Mouse (Mus musculus) MEL (cell line): ENCODE results near the gene Qrsl1. TPM values are rescaled to one million over a fixed set of nuclear protein-coding genes. Genes with fewer than 3 reads are reported as not detected.

ENCODE experiments used
- DNase-seq: peaks from one replicate; pipeline ENCODE4 v3.0.0; 2011; ENCODE audit warnings: low read depth, low spot score
- H3K27ac ChIP-seq: 2 replicates; pipeline ENCODE4 v1.5.1; 2012; ENCODE audit warnings: low read depth, mild to moderate bottlenecking, control low read depth, low read length, moderate library complexity; ENCODE audit not compliant: control insufficient read depth
- H3K27me3 ChIP-seq, 2 experiments: fragments of 150-350 bp in 1 of 2; sonication (generic) in 1 of 2; 2 replicates each; pipeline ENCODE4 v1.6.1; 2012; ENCODE audit warnings: low read length in 2 of 2, mild to moderate bottlenecking in 2 of 2, improper control_type of control experiment in 1 of 2, moderate library complexity in 1 of 2; ENCODE audit not compliant: insufficient read depth in 2 of 2, control insufficient read depth in 1 of 2
- H3K36me3 ChIP-seq, 2 experiments: 2 replicates each; pipeline ENCODE4 v1.6.1; 2012 to 2014; ENCODE audit warnings: low read length in 2 of 2, improper control_type of control experiment in 1 of 2, inconsistent platforms in 1 of 2, mild to moderate bottlenecking in 1 of 2; ENCODE audit not compliant: insufficient read depth in 2 of 2, control insufficient read depth in 1 of 2
- H3K4me1 ChIP-seq, 2 experiments: fragments of 150-350 bp in 1 of 2; sonication (generic) in 1 of 2; 2 replicates each; pipeline ENCODE4 v1.6.1; 2012; ENCODE audit warnings: low read length in 2 of 2, improper control_type of control experiment in 1 of 2, mild to moderate bottlenecking in 1 of 2; ENCODE audit not compliant: insufficient read depth in 2 of 2, control insufficient read depth in 1 of 2
- H3K4me3 ChIP-seq, 2 experiments: fragments of 150-350 bp in 1 of 2; sonication (generic) in 1 of 2; 2 replicates each; pipeline ENCODE4 v1.5.1; 2012; ENCODE audit warnings: low read depth in 2 of 2, low read length in 2 of 2, mild to moderate bottlenecking in 2 of 2, moderate library complexity in 2 of 2, control low read depth in 1 of 2, improper control_type of control experiment in 1 of 2; ENCODE audit not compliant: control insufficient read depth in 1 of 2, insufficient read depth in 1 of 2
- H3K79me2 ChIP-seq: 2 replicates; pipeline ENCODE4 v1.6.1; 2012; ENCODE audit warnings: mild to moderate bottlenecking, low read length, moderate library complexity; ENCODE audit not compliant: control insufficient read depth, poor library complexity, insufficient read depth
- H3K9ac ChIP-seq: 2 replicates; pipeline ENCODE4 v1.6.1; 2012; ENCODE audit warnings: low read depth, mild to moderate bottlenecking, control low read depth, low read length, moderate library complexity; ENCODE audit not compliant: control insufficient read depth, poor library complexity, severe bottlenecking
- H3K9me3 ChIP-seq: fragments of 150-350 bp; sonication (generic); replicated peaks from 2 replicates; pipeline ENCODE4 v1.6.1; 2012; ENCODE audit warnings: mild to moderate bottlenecking, low read length, improper control_type of control experiment, moderate library complexity; ENCODE audit not compliant: insufficient read depth
- BHLHE40 ChIP-seq: IDR thresholded peaks from 2 replicates; pipeline ENCODE4 v1.6.1; 2012; ENCODE audit warnings: low read depth, mild to moderate bottlenecking, inconsistent platforms, low read length, improper control_type of control experiment, borderline replicate concordance
- CHD1 ChIP-seq: IDR thresholded peaks from 2 replicates; pipeline ENCODE4 v1.6.1; 2012; ENCODE audit warnings: low read depth, mild to moderate bottlenecking, inconsistent platforms, low read length, improper control_type of control experiment
- CHD2 ChIP-seq: IDR thresholded peaks from 2 replicates; pipeline ENCODE4 v1.6.1; 2011; ENCODE audit warnings: low read length, improper control_type of control experiment
- EP300 ChIP-seq, 2 experiments: IDR thresholded peaks; 2 replicates each; pipeline ENCODE4 v1.6.1; 2011; ENCODE audit warnings: improper control_type of control experiment in 2 of 2, low read length in 2 of 2, low read depth in 1 of 2, mild to moderate bottlenecking in 1 of 2
- ETS1 ChIP-seq: IDR thresholded peaks from 2 replicates; pipeline ENCODE4 v1.6.1; 2012; ENCODE audit warnings: low read depth, mild to moderate bottlenecking, inconsistent platforms, low read length, improper control_type of control experiment, moderate library complexity
- GABPA ChIP-seq: IDR thresholded peaks from 2 replicates; pipeline ENCODE4 v1.6.1; 2012; ENCODE audit warnings: low read depth, mild to moderate bottlenecking, inconsistent platforms, low read length, improper control_type of control experiment, moderate library complexity
- GATA1 ChIP-seq: IDR thresholded peaks from 2 replicates; pipeline ENCODE4 v1.6.1; 2011; ENCODE audit warnings: low read depth, low read length, improper control_type of control experiment
- HCFC1 ChIP-seq: IDR thresholded peaks from 2 replicates; pipeline ENCODE4 v1.6.1; 2012; ENCODE audit warnings: low read depth, mild to moderate bottlenecking, inconsistent platforms, low read length, improper control_type of control experiment, moderate library complexity
- JUND ChIP-seq: IDR thresholded peaks from 2 replicates; pipeline ENCODE4 v1.6.1; 2011; ENCODE audit warnings: low read depth, mild to moderate bottlenecking, improper control_type of control experiment, low read length
- MAFK ChIP-seq: IDR thresholded peaks from 2 replicates; pipeline ENCODE4 v1.6.1; 2011; ENCODE audit warnings: low read depth, mild to moderate bottlenecking, low read length, improper control_type of control experiment, borderline replicate concordance
- MAX ChIP-seq: IDR thresholded peaks from 2 replicates; pipeline ENCODE4 v1.6.1; 2011; ENCODE audit warnings: low read length, improper control_type of control experiment
- MEF2A ChIP-seq: IDR thresholded peaks from 2 replicates; pipeline ENCODE4 v1.6.1; 2014; ENCODE audit warnings: low read depth, mild to moderate bottlenecking, inconsistent platforms, low read length, improper control_type of control experiment; ENCODE audit not compliant: poor library complexity, insufficient replicate concordance, severe bottlenecking; ENCODE audit errors: extremely low read depth
- MXI1 ChIP-seq: IDR thresholded peaks from 2 replicates; pipeline ENCODE4 v1.6.1; 2011; ENCODE audit warnings: mild to moderate bottlenecking, low read depth, low read length, improper control_type of control experiment
- MYB ChIP-seq: IDR thresholded peaks from 2 replicates; pipeline ENCODE4 v1.6.1; 2011; ENCODE audit warnings: mild to moderate bottlenecking, low read depth, low read length, improper control_type of control experiment
- MYC ChIP-seq: IDR thresholded peaks from 2 replicates; pipeline ENCODE4 v1.6.1; 2011; ENCODE audit warnings: low read depth, mild to moderate bottlenecking, low read length, improper control_type of control experiment, moderate library complexity
- NRF1 ChIP-seq: IDR thresholded peaks from 2 replicates; pipeline ENCODE4 v1.6.1; 2014; ENCODE audit warnings: low read depth, mild to moderate bottlenecking, inconsistent platforms, low read length, improper control_type of control experiment, moderate library complexity; ENCODE audit not compliant: poor library complexity, insufficient read depth, severe bottlenecking
- RCOR1 ChIP-seq: IDR thresholded peaks from 2 replicates; pipeline ENCODE4 v1.6.1; 2012; ENCODE audit warnings: low read depth, mild to moderate bottlenecking, inconsistent platforms, low read length, improper control_type of control experiment
- SIN3A ChIP-seq: IDR thresholded peaks from 2 replicates; pipeline ENCODE4 v1.6.1; 2012; ENCODE audit warnings: low read length, improper control_type of control experiment, inconsistent platforms
- TAL1 ChIP-seq: IDR thresholded peaks from 2 replicates; pipeline ENCODE4 v1.6.1; 2012; ENCODE audit warnings: mild to moderate bottlenecking, inconsistent platforms, low read length, moderate library complexity, mixed read lengths
- UBTF ChIP-seq: IDR thresholded peaks from 2 replicates; pipeline ENCODE4 v1.6.1; 2012; ENCODE audit warnings: low read depth, mild to moderate bottlenecking, inconsistent platforms, low read length, improper control_type of control experiment, moderate library complexity, borderline replicate concordance; ENCODE audit not compliant: insufficient read depth
- USF1 ChIP-seq: IDR thresholded peaks from 2 replicates; pipeline ENCODE4 v1.6.1; 2014; ENCODE audit warnings: low read depth, mild to moderate bottlenecking, inconsistent platforms, low read length, improper control_type of control experiment, moderate library complexity
- ZC3H11A ChIP-seq: IDR thresholded peaks from 2 replicates; pipeline ENCODE4 v1.6.1; 2012; ENCODE audit warnings: low read depth, mild to moderate bottlenecking, inconsistent platforms, low read length, improper control_type of control experiment
- ZKSCAN1 ChIP-seq: IDR thresholded peaks from 2 replicates; pipeline ENCODE4 v1.6.1; 2012; ENCODE audit warnings: low read depth, mild to moderate bottlenecking, inconsistent platforms, low read length, improper control_type of control experiment, moderate library complexity
- ZMIZ1 ChIP-seq: IDR thresholded peaks from 2 replicates; pipeline ENCODE4 v1.6.1; 2012; ENCODE audit warnings: low read depth, mild to moderate bottlenecking, inconsistent platforms, low read length, improper control_type of control experiment, moderate library complexity
- ZNF384 ChIP-seq: IDR thresholded peaks from 2 replicates; pipeline ENCODE4 v1.6.1; 2012; ENCODE audit warnings: low read depth, mild to moderate bottlenecking, inconsistent platforms, low read length, improper control_type of control experiment
- polyA plus RNA-seq, 2 experiments: library from polyadenylated mRNA; stranded (reverse) in 1 of 2; unstranded in 1 of 2; fragments of >175 nt in 1 of 2; fragments of >200 nt in 1 of 2; gene quantifications; 2 replicates each; pipeline versions ENCODE4 v1.2.1 to v1.2.4; 2012; ENCODE audit warnings: low replicate concordance in 2 of 2, low read depth in 1 of 2; ENCODE audit not compliant: insufficient read length in 2 of 2, insufficient read depth in 1 of 2, missing spikeins in 1 of 2
- total RNA-seq: library from RNA; depleted of rRNA; stranded (reverse); fragments of 300-350 nt; gene quantifications from 2 replicates; pipeline ENCODE4 v1.2.3, GENCODE M21; 2012

Gene Qrsl1
- total and polyA plus RNA-seq, 3 experiments, result 19.1 to 19.5 TPM; not detected in 1

- DNase-seq, result no peak
- H3K4me1 ChIP-seq, result peaks cover 17 to 24% of the 10 kb centered on the region in 2 experiments
- no peak for TF ChIP-seq ZNF384
- no peak for TF ChIP-seq EP300 (IDR thresholded peaks at IDR 0.05; ENCODE audit: low read depth in 1 of 2, low read length in 2 of 2)
- no peak for TF ChIP-seq JUND
- TF ChIP-seq ZKSCAN1, result no peak
- TF ChIP-seq CHD1, result no peak
- TF ChIP-seq MYB, result no peak
- no peak for TF ChIP-seq CHD2
- TF ChIP-seq NRF1, result no peak
- TF ChIP-seq GABPA, result no peak
- TF ChIP-seq MEF2A, result no peak
- no peak for TF ChIP-seq ZC3H11A
- no peak for TF ChIP-seq RCOR1
- no peak for TF ChIP-seq MAFK
- TF ChIP-seq USF1, result no peak
- TF ChIP-seq ZMIZ1, result no peak
- TF ChIP-seq HCFC1, result no peak
- no peak for TF ChIP-seq MYC
- no peak for TF ChIP-seq BHLHE40
- TF ChIP-seq ETS1, result no peak
- TF ChIP-seq, all 39 proteins: peak for 0
- no peaks in the 10 kb centered on the region for H3K27me3 ChIP-seq
- H3K9ac ChIP-seq, result no peak overlapping the region
- peaks cover 0 to 28% of the 10 kb centered on the region in 2 experiments; a peak in 2 of 4 replicates for H3K36me3 ChIP-seq
- no peak overlapping the region; the same call in 1 of the 2 replicates for H3K27ac ChIP-seq
- no peaks in the 10 kb centered on the region for H3K9me3 ChIP-seq
- H3K4me3 ChIP-seq, result no peak overlapping the region
- no peaks in the 10 kb centered on the region for H3K79me2 ChIP-seq
These were observed 14.6 kb upstream of the Qrsl1 start for GRCm38 (mm10) chr10:43916181-43916580.

- H3K27me3 ChIP-seq, result no peaks in the 10 kb centered on the region
- H3K4me1 ChIP-seq, result peaks cover 19 to 30% of the 10 kb centered on the region in 2 experiments
- no peaks in the 10 kb centered on the region for H3K79me2 ChIP-seq
- no peaks in the 10 kb centered on the region for H3K9me3 ChIP-seq
- TF ChIP-seq TAL1 (no peak), MYC (peak; percentile 69), MAX (peak; percentile 76), ZC3H11A (no peak), MAFK (no peak), SIN3A (0 out of 2 replicates have a peak, but pooled peaks have one; percentile 35), USF1 (peak; percentile 68), UBTF (no peak), MXI1 (peak; percentile 71), EP300 (IDR thresholded peaks at IDR 0.05; ENCODE audit: low read depth in 1 of 2, low read length in 2 of 2) (peak in 1 of 2 experiments; percentile 44; a peak in 1 of 4 replicates), GATA1 (peak; percentile 62)
- TF ChIP-seq, all 39 proteins: peak for 7
- peaks cover 0 to 42% of the 10 kb centered on the region in 2 experiments; a peak in 2 of 4 replicates for H3K36me3 ChIP-seq
- no peak overlapping the region for H3K27ac ChIP-seq
- H3K4me3 ChIP-seq, result no peak overlapping the region
- H3K9ac ChIP-seq, result no peak overlapping the region
- DNase-seq, result peak; percentile 25
These were observed 10.7 kb upstream of the Qrsl1 start for GRCm38 (mm10) chr10:43912236-43912635.
